Mouse (Mus musculus) G1E-ER4 (cell line): ENCODE results near the gene Brd7. TPM values are rescaled to one million over a fixed set of nuclear protein-coding genes. Genes with fewer than 3 reads are reported as not detected.

Source experiments
- GATA1 ChIP-seq: IDR thresholded peaks from one replicate; pipeline ENCODE4 v1.8.0; 2012; ENCODE audit warnings: low read length, inconsistent platforms
- polyA plus RNA-seq: library from polyadenylated mRNA; stranded (reverse); fragments of >175 nt; gene quantifications from 2 replicates; pipeline ENCODE4 v1.2.3, GENCODE M21; 2012

Brd7 gene
- polyA plus RNA-seq, 1 experiment: 403 TPM

DNA sequence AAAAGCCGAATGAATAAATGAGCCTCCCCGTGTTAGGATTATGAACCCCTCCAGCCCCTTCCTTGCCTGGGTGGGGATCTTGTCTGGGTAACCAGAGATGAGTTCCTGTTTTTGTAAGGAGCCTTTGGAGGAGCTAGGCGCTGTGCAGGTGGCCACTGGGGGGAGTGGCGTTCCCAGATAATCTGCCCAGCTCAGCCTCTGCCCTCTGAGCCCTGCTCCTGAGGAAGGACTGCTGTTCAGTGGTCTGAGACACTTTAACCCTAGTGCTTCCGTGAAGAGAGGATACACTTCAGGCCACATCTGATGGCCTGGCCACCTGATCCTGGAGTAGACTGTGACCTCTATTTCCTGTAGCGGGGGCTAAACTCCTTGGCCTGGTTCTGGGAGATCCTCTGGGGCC lies 7.2 kb upstream of the Brd7 start:
- no peak for TF ChIP-seq GATA1

DNA sequence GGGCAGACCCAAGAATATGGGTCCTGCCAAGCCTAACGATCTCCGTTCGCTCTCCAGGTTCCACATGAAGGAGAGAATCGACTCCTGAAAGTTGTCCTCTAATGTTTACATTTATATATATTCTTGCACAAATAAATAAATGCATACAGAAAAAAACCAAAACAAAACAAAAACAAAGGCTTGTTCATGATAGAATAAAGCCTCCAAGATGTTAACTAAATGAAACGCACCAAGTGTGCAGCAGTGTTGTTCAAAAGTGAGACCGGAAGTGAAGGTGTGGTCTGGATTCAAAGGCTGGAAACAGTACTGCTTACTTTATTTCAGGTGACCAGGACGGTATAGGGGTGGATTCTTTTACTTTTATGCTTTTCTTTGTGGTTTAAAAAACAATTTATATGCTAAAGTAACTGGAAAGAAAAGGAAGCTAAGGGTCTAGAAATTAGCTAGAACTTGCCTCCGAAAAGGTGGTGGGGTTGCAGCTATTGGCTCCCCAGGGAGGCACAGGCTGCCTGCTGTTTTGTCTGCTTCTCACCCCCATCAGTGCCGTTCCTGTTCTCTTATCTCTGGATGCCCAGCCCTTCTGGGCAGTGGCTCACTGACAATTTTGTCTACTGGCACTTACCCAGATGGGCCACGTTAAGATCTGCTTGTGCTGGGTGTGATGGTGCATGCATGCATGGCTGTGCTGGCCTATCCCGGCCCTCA lies 604 bp upstream of the Brd7 start:
- no peak for TF ChIP-seq GATA1

DNA sequence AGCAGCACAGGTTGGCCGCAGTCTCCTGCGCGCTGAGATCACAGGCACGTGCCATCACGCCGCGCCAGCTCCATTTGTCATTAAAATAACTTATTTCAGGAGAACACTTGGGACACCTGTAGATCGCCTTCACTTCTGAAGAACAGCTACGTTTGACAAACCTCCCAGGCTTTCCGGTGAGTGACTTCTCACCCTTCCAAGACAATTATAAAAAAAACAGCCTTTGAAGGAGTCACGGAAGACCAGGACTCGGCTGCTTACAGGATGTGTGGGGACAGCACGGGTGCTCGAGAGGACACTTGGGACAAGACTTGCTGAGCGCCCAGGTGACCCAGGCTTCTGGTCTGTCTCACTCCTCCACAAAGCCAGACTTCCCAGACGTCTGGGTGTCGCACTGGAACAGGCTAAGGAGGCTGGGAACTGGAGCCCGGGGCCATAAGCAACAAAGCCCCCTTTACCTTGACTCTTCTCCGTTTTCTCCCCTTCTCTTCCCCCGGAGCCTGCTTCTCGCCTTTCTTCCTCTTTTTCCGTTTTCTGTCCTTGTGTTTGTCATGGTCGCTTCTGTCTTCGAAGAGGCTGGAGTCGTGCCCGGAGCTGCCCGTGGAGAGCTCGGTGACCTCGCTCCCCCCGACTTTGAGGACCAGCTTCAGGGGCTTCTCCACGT lies 818 bp downstream of the Brd7 start:
- TF ChIP-seq GATA1: no peak

DNA sequence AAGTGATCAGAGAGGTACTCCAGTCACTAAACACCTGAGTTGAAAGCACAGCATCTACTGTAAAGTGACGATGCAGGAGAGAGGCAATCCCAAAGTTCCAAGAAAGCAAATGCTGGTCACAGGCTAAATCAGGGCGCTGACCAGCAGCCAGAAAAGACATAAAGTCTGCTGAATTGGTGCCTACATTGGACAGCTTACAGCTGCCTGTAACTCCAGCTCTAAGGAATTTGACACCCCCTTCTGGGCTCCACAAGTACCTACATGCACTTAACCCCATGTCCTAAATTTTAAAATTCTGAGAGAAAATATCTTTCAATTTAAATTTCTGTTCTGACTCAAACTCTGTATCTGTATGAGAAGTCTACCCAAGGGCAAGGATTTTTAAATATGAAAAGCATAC lies 2.0 kb downstream of the Brd7 start:
- no peak for TF ChIP-seq GATA1

DNA sequence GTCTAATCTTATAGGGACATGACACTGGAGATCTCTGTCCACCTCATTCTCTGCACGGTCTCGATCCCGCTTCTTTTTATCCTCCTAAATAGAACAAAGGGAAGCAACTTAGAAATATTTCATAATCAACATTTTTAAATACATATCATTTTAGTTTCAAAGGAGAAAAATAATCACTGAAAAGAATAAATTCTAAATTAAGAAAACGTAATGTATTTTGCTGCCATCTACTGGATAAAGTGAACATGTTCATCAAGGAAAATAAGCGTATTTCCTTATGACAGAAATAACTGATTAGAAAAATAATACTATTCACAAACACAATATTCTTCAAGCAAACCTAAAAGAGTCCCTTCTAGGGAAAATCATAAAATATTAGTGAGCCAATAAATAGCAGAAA lies 4.0 kb downstream of the Brd7 start:
- TF ChIP-seq GATA1: no peak

DNA sequence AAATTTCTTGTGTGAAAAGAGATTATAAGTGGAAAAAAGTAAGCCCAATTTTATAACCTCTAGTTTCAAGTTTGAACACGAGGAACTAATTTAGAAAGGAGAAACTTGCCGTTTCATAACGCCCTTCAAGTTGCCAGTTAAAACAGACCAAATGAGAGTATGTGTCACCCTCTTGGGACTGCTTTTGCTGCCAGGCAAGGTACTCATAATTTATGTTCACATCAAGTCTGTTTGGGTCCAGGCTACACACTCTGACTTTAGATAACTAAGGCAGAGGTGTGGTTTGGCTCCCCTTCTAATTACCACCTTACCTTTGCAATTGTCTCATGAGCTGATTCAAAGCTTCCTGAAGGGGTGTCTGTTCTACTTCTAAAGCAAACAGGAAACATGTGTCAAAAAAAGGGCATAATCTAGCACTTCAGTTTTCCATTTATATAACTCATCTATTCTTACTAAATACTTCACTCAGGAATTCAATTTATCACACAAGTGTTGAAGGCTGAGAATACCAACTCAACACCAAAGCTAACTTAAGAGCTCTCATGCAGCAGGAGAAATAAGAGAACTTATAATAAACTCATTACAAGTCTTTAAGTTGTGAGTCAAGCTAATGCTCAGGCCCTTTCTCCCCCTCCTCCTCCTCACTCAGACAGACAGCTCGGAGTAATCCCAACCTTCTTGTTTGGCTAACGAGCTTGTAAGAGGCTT lies 4.6 kb downstream of the Brd7 start:
- TF ChIP-seq GATA1: no peak

DNA sequence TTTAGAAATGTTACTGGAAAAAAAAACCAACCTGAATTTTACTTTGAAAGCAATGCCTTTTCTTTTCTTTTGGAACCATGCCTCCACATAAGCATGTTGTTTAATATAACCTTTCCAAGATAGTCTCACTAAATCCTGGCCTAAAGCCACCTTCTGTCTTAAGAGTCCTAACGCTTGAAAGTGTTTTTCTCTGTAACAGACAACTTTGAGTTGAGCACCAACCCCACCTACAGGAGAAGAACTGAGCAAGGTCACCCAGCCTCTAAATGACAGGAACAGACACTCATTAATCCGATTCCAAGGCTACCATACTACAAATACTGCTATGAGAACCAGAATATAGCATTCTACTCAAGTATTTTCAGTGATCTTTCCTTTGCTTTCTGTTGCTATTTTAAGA lies 12.9 kb downstream of the Brd7 start:
- TF ChIP-seq GATA1: no peak

DNA sequence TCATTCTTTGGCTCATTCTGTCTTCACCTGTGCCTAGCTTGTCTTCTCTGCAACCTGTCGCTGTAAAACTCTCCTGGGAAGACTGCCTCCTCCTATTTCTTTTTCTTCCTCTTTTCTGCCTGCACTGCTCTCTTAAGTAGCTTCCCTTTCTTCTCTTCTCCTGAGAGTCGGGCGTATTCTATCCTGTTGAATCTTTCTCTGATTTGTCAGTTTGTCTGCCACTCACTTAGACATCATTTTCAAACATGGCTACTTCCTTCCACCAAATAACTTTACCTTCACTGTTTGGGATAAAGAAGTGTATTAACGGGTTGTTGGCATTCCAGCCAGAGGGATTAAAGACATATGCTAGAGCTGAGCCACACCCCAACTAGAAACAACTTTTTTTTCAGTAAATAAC lies 20.0 kb downstream of the Brd7 start:
- TF ChIP-seq GATA1: no peak

DNA sequence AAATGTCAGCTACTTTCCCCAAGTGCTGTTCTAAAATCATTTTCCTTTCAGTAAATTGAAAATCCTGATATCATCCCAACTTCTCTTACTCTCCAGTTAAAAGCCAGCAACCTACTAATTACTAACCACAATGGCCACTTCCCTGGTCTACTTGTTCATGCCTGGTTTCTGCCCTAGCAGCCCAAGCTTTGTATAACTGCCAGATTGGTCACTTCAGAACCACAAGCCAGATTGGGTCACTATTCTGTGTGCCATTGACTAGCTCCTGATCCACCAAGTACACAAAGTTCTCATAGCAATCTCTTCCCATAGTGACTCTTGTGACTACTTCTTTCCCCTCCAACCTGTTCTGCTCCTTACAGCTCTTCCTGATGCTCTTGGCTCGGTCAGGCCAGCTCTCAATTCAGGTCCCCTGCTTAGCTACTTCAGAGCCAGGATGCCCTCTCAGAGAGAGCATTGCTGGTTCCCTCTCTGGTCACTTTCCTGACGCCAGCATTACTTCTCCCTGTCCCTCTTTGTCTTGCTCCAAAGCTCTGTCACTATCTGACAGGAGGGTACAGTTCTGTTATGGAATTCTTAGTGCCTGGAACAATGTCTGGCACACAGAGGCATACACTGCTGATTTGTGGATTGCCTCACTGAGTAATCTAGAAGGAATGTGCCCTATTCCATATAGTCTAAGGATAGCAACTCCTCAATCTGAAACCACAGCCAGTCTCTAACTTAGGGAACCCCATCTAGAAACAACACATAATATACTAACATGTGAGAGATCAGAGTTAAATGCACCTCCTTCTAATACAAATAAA lies 21.9 kb downstream of the Brd7 start:
- TF ChIP-seq GATA1: no peak

DNA sequence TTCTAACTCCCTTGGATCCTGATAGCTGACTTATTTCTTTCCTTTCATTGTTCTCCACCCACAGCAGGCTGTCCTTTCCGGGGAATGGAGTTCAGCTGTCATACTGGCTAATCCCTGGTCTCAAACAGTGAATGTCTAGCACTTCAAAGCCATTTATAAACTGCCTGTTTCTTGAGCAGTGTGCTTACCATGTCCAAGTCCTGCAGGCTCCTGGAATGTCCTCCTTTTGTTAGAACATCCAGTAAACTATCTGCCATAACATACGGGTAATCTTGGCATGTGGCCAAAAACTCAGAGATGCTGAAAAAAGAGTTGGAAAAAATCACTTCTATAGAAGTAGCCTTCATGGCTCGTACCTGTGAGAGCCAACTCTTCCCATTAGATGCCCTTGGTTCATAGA lies 22.8 kb downstream of the Brd7 start:
- no peak for TF ChIP-seq GATA1

DNA sequence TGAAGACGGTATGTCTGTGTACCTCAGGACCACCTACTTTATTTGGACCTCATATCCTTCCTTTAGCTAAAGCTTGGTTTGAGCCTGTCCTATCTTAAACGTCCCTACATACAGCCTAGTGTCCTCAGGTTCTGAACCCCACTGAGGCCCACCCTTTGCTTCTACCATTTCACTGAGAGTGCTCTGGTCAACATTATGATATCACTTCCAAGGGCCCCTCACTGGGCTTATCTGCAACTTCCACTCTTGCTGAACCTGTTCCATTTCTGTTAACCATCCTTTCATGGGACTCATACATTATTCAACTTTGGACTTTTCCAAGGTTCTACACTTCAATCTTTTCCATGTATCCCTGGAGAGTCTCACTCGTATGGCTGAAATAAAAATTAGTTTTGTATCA lies 27.0 kb downstream of the Brd7 start:
- TF ChIP-seq GATA1: no peak

DNA sequence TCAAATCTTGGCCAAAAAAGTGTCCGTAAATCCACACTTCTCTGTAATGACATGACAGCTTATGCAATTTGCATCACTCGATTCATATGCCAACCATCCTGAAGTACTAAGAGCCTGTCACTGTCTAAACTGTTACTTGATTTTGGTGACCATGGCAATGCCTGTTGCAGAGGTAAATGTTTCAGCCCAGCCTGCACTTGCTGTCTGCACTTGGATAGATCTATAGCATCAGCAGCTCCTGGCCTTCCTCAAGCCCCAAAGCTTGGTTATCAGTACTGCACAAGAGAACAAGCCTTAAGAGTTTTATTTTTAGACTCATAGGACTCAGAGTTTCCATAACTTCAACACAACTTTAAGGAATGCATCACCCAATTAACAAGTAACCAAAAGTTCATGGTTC lies 27.6 kb downstream of the Brd7 start:
- no peak for TF ChIP-seq GATA1

DNA sequence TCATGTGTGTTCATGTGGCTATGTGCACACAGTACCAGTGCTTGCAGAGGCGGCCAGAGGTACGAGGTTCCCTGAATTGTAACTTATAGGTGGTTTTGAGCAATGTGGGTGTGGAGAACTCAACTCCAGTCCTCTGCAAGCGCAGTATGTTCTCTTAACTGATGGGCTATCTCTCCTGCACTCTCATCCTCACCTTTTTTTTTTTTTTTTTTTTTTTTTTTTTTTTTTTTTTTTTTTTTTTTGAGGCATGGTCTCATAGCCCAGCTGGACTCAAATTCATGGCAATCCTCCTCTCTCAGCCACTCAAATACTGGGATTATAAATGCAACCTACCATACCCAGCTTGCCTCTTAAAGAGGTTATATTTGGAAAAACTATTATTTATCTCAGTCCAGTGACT lies 31.2 kb downstream of the Brd7 start:
- TF ChIP-seq GATA1: no peak

DNA sequence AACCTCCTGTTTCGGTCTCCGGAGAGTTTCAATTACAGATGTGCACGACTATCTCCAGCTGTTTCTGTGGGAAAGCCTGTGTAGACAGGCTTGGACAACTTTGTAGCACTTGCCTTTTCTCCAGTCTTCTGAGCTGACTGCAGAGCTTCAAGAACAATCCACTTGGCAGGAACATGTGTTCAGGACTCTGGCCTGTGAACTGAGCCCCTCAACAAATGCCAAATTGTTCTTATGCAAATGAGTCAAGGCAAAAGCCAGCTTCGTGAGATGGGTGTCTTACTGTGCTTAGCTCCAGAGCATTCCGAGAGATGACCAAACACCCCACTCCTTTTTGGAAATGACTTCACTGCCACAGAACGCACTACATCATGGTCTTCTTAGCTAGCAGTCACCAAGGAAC lies 33.3 kb downstream of the Brd7 start:
- no peak for TF ChIP-seq GATA1

DNA sequence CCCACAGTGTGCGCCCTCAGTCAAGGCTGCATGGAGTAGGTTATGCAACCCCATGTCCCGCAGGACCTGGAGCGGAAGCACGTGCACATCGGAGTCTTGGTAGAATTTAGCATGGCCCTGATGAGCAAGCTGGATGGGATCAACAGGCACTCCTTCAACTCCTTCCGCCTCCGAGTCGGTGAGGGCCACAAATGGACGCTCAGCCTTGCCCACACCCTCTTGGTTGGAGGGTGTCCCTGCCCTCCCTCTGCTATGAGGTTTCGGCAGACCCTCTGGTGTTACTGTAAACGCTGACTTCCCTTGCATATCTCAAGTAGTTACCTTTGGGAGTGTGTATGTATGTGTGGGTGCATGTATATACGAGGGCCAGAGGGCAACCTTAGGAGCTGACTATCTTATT lies 35.7 kb downstream of the Brd7 start:
- no peak for TF ChIP-seq GATA1

DNA sequence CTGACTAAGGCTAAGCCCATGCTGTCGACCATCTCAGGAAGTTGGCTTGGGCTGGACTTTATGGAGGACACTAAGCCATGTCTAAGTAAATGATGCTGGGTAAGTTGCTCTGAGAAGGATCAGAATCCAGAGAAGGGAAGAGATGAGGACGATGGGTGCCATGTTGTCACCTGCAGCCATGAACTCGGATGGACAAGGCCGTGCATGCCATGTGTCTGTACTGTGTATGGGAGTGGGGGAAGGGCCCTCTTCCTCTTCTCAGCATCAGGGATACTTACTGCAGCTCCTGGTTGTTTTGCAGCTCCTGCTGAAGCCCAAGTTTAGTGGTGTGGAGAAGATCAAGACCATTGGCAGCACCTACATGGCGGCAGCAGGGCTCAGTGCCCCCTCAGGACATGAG lies 36.2 kb downstream of the Brd7 start:
- no peak for TF ChIP-seq GATA1
